Mouse (Mus musculus) hindbrain, embryonic 10.5 days (tissue): ENCODE data around the gene Dmbx1. TPM values are rescaled to one million over a fixed set of nuclear protein-coding genes. Genes with fewer than 3 reads are reported as not detected.

Experiments
- DNase-seq: peaks from one replicate; pipeline ENCODE4 v3.0.0-alpha.2; 2017; ENCODE audit warnings: low spot score
- H3K27ac ChIP-seq: fragments of 300-500 bp; sonication (generic); 2 replicates; pipeline ENCODE4 v1.5.1; 2016; ENCODE audit warnings: mild to moderate bottlenecking, moderate library complexity
- H3K27me3 ChIP-seq: fragments of 300-500 bp; sonication (generic); 2 replicates; pipeline ENCODE4 v1.6.1; 2016; ENCODE audit warnings: mild to moderate bottlenecking; ENCODE audit not compliant: poor library complexity, insufficient read depth, severe bottlenecking
- H3K36me3 ChIP-seq: fragments of 300-500 bp; sonication (generic); 2 replicates; pipeline ENCODE4 v1.6.1; 2016; ENCODE audit warnings: mild to moderate bottlenecking, moderate library complexity
- H3K4me1 ChIP-seq: fragments of 300-500 bp; sonication (generic); replicated peaks from 2 replicates; pipeline ENCODE4 v1.6.1; 2016; ENCODE audit warnings: mild to moderate bottlenecking
- H3K4me3 ChIP-seq: fragments of 300-500 bp; sonication (generic); 2 replicates; pipeline ENCODE4 v1.5.1; 2016; ENCODE audit warnings: mild to moderate bottlenecking, moderate library complexity
- H3K9me3 ChIP-seq: fragments of 300-500 bp; sonication (generic); 2 replicates; pipeline ENCODE4 v1.6.1; 2016; ENCODE audit warnings: mild to moderate bottlenecking, moderate library complexity
- WGBS: fragments of 180-500 bp; shearing (Covaris S2); methylation state at CpG from one replicate; pipeline ENCODE4 v1.1.7; 2016; 5-methylcytosine and 5-hydroxymethylcytosine counted together
- polyA plus RNA-seq: library from polyadenylated mRNA; unstranded; fragments of >200 nt; fragmentation: Nextera tagmentation; extraction: Ambion mirVana; gene quantifications from 2 replicates; pipeline ENCODE4 v1.2.1, GENCODE M21; 2016

The Dmbx1 gene
- polyA plus RNA-seq, 1 experiment from 2014 or later, result 4.0 TPM

DNA sequence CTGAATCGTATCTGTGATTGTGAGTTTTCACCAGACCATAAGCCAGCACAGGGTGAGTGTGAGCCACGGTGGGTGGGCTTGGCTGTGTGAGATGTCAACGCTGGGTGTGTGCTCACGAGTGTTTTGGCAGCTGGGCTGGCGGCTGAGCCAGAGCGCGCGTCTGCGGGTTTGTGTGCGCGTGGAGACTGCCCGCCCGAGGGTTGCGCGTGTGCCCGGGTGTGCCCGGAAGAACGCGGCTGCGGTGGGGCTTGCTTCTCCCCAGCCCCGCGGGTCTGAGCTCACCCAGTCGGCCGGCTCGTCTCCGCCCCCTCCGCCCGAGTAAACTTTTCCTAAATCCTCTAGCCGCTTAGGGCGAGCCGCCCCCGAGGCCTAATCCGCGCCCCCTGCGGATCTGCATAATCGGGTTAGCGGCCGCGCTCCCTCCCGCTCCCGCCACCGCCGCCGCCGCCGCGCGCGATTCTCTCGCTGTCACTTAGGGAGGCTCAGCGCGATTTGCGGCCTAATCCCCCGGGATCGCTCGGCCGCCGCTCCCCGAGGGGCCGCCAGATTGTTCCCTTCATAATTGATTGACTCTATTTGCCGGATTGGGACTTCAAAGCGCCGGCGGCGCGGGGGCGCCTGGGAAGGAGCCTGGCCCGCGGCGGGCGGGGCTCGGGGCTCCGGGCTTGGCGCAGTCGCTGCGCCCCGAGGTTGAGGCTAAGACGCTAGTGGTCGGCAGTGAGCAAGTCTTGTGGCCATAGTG lies 23.1 kb upstream of the Dmbx1 start:
- Histone ChIP-seq H3K4me3 (peak overlapping the region; percentile 66), H3K27ac (peak overlapping the region; percentile 83), H3K9me3 (no peaks in the 10 kb centered on the region), H3K4me1 (peaks cover 58% of the 10 kb centered on the region), H3K27me3 (peaks cover 100% of the 10 kb centered on the region), H3K36me3 (no peaks in the 10 kb centered on the region)
- peak; percentile 78 for DNase-seq
- under 1% methylated on average over 79 of the region's 79 CpGs for WGBS

GRCm38 (mm10) chr4:115961991-115962390 lies 22.3 kb upstream of the Dmbx1 start:
- Histone ChIP-seq H3K9me3 (no peaks in the 10 kb centered on the region), H3K36me3 (no peaks in the 10 kb centered on the region), H3K4me1 (peaks cover 50% of the 10 kb centered on the region), H3K27ac (no peak overlapping the region), H3K4me3 (no peak overlapping the region), H3K27me3 (peaks cover 100% of the 10 kb centered on the region)
- WGBS, result 12% methylated on average over 7 of the region's 7 CpGs
- no peak for DNase-seq

DNA sequence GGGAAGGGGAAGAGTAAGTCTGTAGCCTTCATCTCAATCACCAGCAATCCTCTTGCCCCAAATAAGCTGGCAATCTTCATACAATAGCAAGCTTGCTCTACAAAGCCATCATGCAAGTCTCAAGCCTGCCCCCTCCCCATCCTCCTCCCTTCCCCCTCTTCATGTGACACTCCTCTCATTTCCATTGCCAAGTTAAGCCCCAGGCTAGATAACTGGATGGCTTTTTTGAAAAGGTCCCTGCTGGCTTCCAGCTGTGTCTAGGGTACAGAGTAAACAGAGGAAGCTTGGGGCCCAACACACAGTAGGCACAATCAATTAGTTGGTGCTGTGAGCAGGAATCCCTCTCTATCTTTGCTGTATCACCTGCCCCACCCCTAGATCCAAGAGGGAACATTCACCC lies 19.8 kb upstream of the Dmbx1 start:
- DNase-seq, result no peak
- peaks cover 100% of the 10 kb centered on the region for H3K27me3 ChIP-seq
- no peaks in the 10 kb centered on the region for H3K9me3 ChIP-seq
- peaks cover 47% of the 10 kb centered on the region for H3K4me1 ChIP-seq
- H3K27ac ChIP-seq, result no peak overlapping the region
- H3K4me3 ChIP-seq, result no peak overlapping the region
- H3K36me3 ChIP-seq, result no peaks in the 10 kb centered on the region

DNA sequence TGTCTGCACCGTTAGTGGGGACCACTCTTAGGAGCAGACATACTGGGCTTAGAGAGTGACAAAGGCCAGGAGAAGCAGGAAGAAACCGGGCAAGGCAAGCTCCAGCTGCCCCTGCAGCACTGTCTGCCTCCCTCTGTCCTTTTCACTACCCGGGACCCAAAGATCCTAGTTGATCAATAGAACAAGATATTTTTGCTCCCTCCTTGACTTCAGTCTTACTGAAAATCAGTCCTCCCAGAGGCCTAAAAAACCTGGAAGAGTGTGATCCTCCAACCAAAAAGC lies 15.7 kb upstream of the Dmbx1 start:
- Histone ChIP-seq H3K9me3 (no peaks in the 10 kb centered on the region), H3K4me1 (peaks cover 33% of the 10 kb centered on the region), H3K36me3 (no peaks in the 10 kb centered on the region), H3K27me3 (peaks cover 100% of the 10 kb centered on the region), H3K27ac (peak overlapping the region; percentile 73), H3K4me3 (peak overlapping the region; percentile 45)
- DNase-seq, result no peak
- WGBS, result 4% methylated on average over 3 of the region's 3 CpGs

- WGBS, result 1% methylated on average over 19 of the region's 19 CpGs
- Histone ChIP-seq H3K36me3 (no peaks in the 10 kb centered on the region), H3K27me3 (peaks cover 100% of the 10 kb centered on the region), H3K9me3 (no peaks in the 10 kb centered on the region), H3K4me1 (peaks cover 35% of the 10 kb centered on the region), H3K4me3 (peak overlapping the region; percentile 45), H3K27ac (peak overlapping the region; percentile 73)
- DNase-seq, result no peak
Measured at GRCm38 (mm10) chr4:115954656-115955493, 15.1 kb upstream of the Dmbx1 start.

GRCm38 (mm10) chr4:115953559-115953958 lies 13.8 kb upstream of the Dmbx1 start:
- peaks cover 29% of the 10 kb centered on the region for H3K4me1 ChIP-seq
- H3K4me3 ChIP-seq, result no peak overlapping the region
- H3K27me3 ChIP-seq, result peaks cover 100% of the 10 kb centered on the region
- no peaks in the 10 kb centered on the region for H3K36me3 ChIP-seq
- H3K9me3 ChIP-seq, result no peaks in the 10 kb centered on the region
- no peak for DNase-seq
- H3K27ac ChIP-seq, result no peak overlapping the region
- WGBS, result 30% methylated on average over 5 of the region's 5 CpGs

DNA sequence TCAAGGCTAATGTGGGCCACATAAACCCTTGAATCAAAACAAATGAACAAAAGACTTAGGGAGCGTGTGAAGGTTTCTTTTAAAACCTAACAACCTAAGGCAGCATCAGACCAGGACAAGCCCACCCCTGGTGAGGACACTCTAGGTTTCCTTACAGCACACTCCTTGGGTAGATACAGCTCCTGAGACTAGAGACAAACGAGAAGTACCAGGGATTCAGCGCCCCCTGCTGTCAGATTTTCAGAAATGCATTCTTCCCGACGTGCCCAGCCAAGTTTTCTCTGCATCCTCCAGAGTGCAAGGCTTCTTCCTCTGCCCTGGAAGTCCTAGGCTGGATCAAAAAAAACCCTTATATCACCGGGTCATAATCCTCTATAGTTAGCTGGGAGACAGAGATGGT lies 13.0 kb upstream of the Dmbx1 start:
- peaks cover 100% of the 10 kb centered on the region for H3K27me3 ChIP-seq
- 11% methylated on average over 6 of the region's 6 CpGs for WGBS

GRCm38 (mm10) chr4:115943669-115944314 lies 4.1 kb upstream of the Dmbx1 start:
- H3K4me1 ChIP-seq, result peaks cover 29% of the 10 kb centered on the region
- peak; percentile 48 for DNase-seq
- H3K4me3 ChIP-seq, result peak overlapping the region; percentile 48
- no peaks in the 10 kb centered on the region for H3K36me3 ChIP-seq
- 1% methylated on average over 41 of the region's 41 CpGs for WGBS
- H3K9me3 ChIP-seq, result no peaks in the 10 kb centered on the region
- H3K27me3 ChIP-seq, result peaks cover 100% of the 10 kb centered on the region
- peak overlapping the region; percentile 56 for H3K27ac ChIP-seq

More for the DNA sequence above, 13.0 kb upstream of the Dmbx1 start:
- peak; percentile 70 for DNase-seq
- H3K9me3 ChIP-seq, result no peaks in the 10 kb centered on the region
- H3K36me3 ChIP-seq, result no peaks in the 10 kb centered on the region
- peaks cover 29% of the 10 kb centered on the region for H3K4me1 ChIP-seq
- H3K27ac ChIP-seq, result no peak overlapping the region
- H3K4me3 ChIP-seq, result no peak overlapping the region

DNA sequence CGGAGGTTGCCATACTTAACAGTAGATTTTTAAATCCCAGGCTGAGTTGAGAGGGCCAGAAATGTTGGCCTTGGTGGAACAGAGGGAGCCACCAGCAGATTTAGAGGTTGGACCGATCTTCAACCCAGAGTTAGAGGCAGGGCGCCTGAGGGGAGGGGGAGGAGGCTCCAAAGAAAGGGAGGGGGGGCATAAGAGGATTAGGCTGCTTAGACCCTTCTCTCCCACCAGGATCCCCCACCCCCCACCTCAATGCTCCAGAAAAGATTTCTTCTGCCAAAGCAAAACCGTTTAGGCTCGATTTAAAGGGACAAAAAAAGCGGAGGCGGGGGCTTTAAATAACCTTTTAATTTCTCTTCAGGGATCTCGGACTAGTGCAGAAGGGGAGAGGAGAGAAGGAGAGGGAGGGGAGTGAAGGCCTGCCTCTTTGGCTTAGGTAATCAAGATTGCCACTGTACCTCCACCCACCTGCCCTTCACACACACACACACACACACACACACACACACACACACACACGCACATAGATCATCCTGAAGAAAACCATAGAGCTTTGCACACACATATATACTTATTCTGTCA lies 1.6 kb upstream of the Dmbx1 start:
- Histone ChIP-seq H3K27me3 (peaks cover 100% of the 10 kb centered on the region), H3K4me1 (peaks cover 40% of the 10 kb centered on the region), H3K27ac (no peak overlapping the region), H3K9me3 (no peaks in the 10 kb centered on the region), H3K4me3 (no peak overlapping the region), H3K36me3 (no peaks in the 10 kb centered on the region)
- WGBS, result under 1% methylated on average over 9 of the region's 9 CpGs
- DNase-seq, result no peak

DNA sequence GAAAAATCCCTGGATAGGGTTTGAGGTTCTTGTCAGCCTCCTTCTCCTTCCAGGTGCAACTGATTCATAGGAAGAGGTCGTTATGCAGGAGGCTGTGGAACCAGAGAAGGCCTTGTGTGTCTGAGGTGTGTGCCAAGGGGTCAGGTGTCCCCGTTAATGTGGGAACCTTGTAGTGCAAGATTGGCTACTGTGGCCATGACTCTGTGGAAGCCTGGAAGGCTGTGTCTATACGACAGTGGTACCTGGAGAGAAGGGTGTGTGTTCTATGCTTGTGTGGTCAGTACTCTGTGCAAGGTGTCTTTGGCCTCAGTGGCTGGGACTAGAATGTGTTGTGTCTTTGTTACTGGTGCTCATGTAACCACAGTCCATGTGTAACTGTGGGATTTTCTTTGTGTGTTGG lies 955 bp upstream of the Dmbx1 start:
- WGBS, result 3% methylated on average over 3 of the region's 3 CpGs
- H3K4me3 ChIP-seq, result no peak overlapping the region
- peaks cover 100% of the 10 kb centered on the region for H3K27me3 ChIP-seq
- DNase-seq, result no peak
- no peak overlapping the region for H3K27ac ChIP-seq
- no peaks in the 10 kb centered on the region for H3K9me3 ChIP-seq
- no peaks in the 10 kb centered on the region for H3K36me3 ChIP-seq
- H3K4me1 ChIP-seq, result peaks cover 47% of the 10 kb centered on the region

DNA sequence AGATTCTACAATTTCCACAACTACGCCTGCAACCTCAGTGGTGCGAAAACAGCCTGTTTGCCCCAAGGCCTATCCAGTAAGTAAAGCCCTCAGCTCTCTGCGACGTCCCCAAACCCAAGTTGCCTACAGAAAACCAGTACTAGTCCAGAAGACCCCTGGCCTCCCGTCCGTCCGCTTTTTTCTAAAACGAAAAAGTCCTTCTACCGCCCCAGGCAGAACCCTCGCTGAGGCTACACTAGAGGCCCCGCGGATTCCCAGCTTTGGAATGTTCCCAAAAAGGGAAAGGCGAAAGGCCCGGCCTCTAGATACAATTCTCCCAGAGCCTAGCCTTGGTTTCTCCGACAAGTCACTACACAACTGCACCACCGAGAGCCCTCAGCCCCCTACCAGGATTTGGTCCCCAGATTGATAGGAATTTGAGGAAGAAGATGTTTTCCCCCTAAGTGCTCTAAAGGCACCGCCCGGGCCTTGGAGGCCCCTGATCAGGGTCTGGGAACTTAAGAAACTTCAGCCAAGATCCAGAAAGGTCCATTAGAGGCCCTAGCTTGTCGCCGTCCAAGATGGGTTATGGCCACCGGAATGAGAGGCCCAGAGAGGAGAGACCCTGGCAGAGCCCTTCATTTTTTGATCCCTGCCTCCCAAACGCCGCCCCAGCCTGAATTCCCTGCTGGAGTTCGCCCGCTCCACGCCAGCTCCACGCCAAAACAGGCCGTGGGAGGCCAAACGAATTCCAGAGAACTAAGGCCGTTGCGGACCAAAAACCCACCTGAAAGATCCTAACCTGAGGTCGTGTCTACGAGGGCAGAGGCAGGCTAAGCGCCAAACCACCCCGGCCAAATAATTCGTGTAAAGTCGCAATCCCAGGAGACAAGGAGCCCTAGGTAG lies 1.2 kb downstream of the Dmbx1 start:
- under 1% methylated on average over 37 of the region's 37 CpGs for WGBS
- H3K4me1 ChIP-seq, result peaks cover 47% of the 10 kb centered on the region
- DNase-seq, result peak; percentile 70
- H3K4me3 ChIP-seq, result peak overlapping the region; percentile 61
- peaks cover 100% of the 10 kb centered on the region for H3K27me3 ChIP-seq
- 0 out of 2 replicates have a peak overlapping the region, but pooled peaks have one; percentile 3 for H3K27ac ChIP-seq
- H3K36me3 ChIP-seq, result no peaks in the 10 kb centered on the region
- H3K9me3 ChIP-seq, result no peaks in the 10 kb centered on the region
